Mouse (Mus musculus) cerebellum, adult 8-10 months (tissue): Measurements from ENCODE around the gene Fam222b.

ENCODE experiments used
- DNase-seq: peaks from one replicate; pipeline ENCODE4 v3.0.0; 2022

The Fam222b gene

GRCm38 (mm10) chr11:78166161-78166560 lies 71.7 kb downstream of the Fam222b start:
- DNase-seq, result no peak

DNA sequence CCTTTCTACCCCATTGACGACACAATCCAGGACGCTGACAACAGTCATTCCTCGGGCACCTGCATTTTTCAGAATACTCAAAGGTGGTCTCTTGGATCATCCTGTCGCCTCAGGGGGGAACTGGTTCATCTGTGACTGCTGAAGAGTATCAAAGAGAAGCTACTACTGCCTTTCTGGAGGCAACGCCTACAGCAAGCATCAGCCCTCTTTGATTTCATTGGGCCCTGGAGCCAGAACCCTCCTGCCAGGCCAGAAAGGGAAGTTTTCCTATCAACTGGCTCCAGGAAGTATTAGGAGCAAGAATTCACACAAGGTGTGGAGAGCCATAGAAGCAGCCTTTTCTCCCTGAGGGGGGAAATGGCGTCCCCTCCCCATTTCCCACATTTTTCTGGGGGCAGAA lies 72.2 kb downstream of the Fam222b start:
- no peak for DNase-seq

- no peak for DNase-seq
These were observed 72.9 kb downstream of the Fam222b start for GRCm38 (mm10) chr11:78167257-78167959.

DNA sequence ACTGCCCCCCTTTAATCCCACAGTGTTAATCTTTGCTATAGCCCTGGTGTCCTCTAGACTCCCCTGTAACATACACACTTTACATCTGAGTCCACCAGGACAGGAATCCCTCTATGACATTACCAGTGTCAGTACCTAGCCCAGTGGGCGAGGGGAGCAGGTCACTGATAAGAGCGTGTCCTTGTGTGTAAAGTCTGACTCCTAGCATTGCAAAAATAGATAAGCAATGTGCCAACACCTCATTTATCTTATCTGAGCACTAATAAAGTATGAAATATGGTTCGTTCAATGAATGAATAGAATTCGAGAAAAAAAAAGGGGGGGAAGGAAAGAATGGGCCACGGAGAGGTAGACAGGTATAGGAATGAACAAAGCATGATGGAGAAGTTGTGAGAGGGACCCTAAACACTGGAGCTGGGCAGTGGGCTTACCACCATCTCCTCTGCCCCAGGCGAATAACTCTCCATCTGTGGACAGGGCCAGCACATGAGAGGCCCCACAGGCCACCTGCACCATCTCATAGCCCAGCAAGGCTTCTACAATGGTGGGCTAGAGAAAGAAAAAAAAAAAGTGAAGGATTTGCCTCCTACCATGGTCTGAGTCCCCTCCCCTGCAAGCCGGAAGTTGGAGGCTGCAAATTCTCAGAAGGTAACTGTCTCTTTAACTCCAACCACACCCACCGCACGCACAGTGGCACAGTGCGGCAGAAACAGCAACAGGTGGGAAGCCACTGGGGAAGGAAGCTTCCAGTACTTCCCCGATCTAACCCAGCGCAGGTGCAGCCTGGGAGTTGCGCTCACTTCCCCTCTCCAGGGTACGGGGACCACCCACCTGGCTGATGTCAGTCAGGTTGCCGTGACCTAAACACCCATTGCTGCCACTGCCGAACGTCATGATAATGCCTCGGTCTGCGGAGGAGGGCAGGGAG lies 74.3 kb downstream of the Fam222b start:
- no peak for DNase-seq

GRCm38 (mm10) chr11:78170306-78170705 lies 75.8 kb downstream of the Fam222b start:
- DNase-seq, result no peak

DNA sequence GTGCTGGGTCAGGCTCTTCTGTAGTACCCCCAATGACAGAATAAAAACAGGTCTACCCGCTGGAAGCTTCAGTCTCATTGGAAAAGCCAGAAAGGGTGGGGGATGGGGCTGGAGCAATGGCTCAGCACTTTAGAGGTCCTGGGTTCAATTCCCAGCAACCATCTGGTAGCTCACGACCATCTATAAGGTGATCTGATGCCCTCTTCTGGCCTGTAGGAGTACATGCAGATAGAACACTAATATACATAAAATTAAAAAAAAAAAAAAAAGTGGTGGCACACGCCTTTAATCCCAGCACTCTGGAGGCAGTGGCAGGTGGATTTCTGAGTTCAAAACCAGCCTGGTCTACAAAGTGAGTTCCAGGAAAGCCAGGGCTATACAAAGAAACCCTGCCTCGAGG lies 76.9 kb downstream of the Fam222b start:
- DNase-seq, result no peak

DNA sequence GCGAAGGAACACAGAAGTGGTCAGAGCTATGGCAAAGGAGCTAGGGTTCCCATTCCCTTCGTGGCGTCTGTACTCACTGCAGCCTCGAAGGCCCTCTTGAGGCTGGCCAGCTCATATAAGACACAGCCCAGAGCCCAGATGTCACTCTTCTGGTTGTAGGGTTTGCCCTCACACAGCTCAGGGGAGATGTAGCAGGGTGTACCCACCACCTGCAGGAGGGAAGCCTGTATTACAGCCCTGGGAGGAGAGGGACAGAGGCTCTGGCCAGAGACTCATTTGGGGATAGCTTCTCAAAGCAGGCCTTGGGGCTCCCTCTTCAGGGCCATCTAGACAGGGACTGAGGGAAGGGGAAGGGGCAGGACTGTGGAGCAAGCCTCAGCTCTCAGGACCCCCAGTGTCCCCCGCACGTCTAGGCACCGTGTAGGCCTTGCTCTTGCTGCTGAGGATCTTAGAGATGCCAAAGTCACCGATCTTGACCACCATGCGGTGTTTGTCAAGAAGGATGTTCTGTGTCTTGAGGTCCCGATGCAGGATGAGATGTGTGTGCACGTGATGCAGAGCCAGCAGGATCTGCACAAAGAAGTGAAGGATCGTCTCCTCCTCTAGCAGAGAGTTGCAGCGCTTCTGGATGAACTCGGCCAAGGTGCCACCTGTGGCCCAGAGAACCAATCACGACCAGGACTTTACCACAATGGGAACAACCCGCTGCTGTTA lies 77.7 kb downstream of the Fam222b start:
- DNase-seq, result no peak

DNA sequence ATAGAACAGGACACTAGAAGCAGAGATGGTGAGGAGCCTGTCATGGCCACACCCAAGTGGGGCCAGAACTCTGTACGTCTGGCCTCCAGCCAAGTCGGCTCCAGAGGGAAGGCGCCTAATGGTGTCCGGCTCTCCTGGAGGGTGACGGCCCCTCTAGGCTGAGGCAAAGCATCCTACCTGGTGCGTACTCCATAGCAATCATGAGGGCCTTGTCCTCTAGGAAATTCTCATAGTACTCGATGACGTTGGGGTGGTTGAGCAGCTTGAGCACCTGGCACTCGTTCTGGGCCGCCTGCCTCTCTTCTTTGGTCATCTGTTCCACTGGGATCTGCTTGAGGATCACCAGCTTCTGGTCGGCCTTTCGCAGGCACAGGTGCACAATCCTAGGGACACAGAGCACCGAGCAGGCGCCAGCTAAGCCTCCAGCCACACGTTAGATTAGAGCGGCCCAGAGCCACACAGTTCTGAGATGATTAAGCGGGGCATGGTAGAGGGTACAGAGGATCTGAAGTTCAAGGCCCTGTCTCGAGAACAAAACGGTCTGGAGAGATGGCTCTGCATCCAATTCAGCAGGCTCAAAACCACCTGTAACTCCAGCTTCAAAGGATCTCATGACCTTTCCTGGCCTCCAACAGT lies 78.4 kb downstream of the Fam222b start:
- DNase-seq, result no peak

DNA sequence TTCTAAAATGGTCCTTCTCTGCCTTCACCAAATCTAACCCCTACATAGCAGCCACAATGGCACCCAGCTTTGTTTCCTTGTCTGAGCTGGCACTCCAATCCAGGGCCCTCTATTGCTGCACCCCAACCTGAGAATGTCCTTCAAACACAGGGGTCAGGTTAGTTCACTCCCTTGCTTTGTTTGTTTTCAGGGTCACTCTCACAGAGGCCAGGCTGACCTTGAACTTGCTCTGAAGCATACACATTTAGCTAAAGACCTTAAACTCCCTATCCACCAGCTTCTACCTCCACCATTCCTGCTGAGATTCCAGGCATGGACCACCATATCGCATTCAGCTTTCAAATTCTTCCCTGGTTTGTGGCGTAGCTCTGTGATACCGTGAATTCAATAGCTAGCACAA lies 80.0 kb downstream of the Fam222b start:
- no peak for DNase-seq

DNA sequence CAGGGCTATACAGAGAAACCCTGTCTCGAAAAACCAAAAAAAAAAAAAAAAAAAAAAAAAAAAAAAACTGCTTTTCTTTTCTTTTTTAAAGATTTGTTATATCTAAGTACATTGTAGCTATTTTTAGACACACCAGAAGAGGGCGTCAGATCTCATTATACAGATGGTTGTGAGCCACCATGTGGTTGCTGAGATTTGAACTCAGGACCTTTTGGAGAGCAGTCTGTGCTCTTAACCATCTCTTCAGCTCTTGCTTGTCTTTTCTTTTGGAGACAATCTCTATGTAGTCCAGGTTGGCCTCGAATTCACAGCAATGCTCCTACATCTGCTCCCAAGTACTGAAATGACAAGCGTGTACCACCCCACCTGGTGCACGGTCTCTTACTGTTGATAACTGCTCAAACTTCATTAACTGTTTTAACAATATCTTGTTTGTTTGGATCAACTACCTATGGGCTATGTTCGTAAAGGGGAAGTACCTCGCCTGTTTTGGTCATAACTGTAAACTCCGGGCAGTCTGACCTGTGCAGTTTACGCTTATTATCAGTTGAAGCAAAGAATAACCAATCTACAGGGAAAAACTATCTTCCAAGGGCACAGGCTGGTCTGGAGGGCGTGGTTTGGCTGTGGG lies 81.4 kb downstream of the Fam222b start:
- DNase-seq, result no peak

GRCm38 (mm10) chr11:78176402-78176862 lies 82.0 kb downstream of the Fam222b start, which contains the start of the genes Nek8 and Tlcd1:
TSS of gene Nek8 (minus strand) at chr11:78176675.
TSS of gene Tlcd1 (plus strand) at chr11:78176711.
- DNase-seq, result peak; percentile 71

DNA sequence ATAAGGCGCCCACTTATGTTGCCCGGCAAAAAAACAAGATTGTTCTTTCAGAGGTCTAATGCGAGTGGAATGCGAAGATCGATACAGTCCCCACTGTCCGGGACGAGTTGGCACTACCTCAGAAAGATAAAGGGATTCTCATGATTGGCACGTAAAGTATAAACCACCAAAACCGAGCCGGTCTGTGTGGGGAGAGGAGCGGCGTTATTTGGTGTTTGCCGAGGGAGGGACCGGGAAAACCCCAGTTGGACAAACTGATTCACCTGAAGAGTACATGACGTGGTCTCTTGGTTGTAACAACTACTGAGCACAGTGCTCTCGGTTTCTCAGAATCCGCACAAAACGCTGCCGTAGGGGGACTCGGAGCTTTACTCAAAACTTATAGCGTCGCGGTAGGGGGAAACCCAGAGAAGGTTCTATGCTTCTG lies 82.5 kb downstream of the Fam222b start:
- no peak for DNase-seq

GRCm38 (mm10) chr11:78177437-78177836 lies 83.0 kb downstream of the Fam222b start:
- DNase-seq, result no peak

GRCm38 (mm10) chr11:78177903-78178858 lies 83.7 kb downstream of the Fam222b start:
- peak; percentile 93 for DNase-seq

GRCm38 (mm10) chr11:78178859-78179437 lies 84.5 kb downstream of the Fam222b start:
- no peak for DNase-seq

DNA sequence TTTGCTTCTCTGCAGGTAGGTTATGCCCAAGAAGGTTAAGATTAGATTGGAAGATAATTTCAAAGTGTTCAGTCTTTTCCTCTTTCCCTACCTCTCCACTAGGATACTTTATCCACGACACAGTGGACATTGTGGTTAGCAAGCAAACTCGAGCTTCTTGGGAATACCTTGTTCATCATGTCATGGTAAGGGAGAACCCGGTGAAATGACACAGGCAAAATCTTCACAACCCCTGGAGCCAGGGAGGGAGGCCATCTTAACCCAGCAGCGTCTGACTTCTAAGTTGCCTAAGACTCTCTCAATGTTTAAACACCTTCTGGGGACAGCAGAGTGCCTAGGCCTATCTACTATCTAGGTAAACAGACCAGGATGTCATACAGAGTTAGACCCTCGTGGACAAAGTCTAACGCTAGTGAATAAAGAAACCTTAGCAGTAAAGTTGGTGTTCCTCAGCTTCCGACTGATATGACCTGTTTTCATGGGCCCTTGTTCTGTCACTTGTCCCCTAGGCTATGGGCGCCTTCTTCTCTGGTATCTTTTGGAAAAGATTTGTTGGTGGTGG lies 85.1 kb downstream of the Fam222b start:
- no peak for DNase-seq

- DNase-seq, result no peak
These were observed 85.8 kb downstream of the Fam222b start for GRCm38 (mm10) chr11:78180081-78180761.

DNA sequence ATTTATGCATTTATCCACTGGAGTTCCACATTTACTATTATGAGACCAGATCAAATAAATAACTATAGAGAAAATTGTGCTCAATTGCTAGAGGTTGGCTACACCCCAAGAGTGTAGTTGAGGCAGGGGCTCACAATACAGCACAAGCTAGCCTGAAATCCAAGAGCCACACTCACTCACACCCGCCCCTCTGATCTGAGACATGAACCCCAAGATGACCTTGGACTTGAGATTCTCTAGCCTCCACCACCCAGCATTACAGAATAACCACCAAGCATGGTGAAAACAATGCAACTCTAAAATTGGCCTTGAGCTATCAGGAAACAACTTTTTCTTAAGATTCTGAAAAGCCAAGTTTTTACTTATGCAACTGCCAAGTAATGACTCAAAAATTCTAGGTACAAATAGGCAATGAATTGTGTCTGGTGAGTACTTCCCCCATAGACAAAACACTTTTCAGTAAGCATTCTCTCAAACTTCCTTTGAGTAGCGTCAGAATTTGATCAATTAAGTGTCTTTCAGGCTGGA lies 87.4 kb downstream of the Fam222b start:
- no peak for DNase-seq

- DNase-seq, result no peak
These were observed 88.0 kb downstream of the Fam222b start for GRCm38 (mm10) chr11:78182450-78182849.
